Mouse (Mus musculus) myocyte (in vitro differentiated cells): Measurements from ENCODE around the gene Olfr1056. TPM values are rescaled to one million over a fixed set of nuclear protein-coding genes. Genes with fewer than 3 reads are reported as not detected.
"Not testable (repeated sequence)": the region's sequence is repeated elsewhere in the genome, so short reads cannot be mapped to it uniquely, and the experiment has no call there.

Experiments used
- H3K27me3 ChIP-seq: one replicate; pipeline ENCODE4 v1.6.1; 2011; ENCODE audit not compliant: control insufficient read depth, insufficient read depth, insufficient read length
- H3K36me3 ChIP-seq: one replicate; pipeline ENCODE4 v1.6.1; 2011; ENCODE audit not compliant: control insufficient read depth, insufficient read depth
- H3K4me2 ChIP-seq: one replicate; pipeline ENCODE4 v1.6.1; 2011; ENCODE audit warnings: low read depth, control low read depth
- H3K4me3 ChIP-seq: one replicate; pipeline ENCODE4 v1.5.1; 2011; ENCODE audit warnings: mild to moderate bottlenecking, control low read depth, moderate library complexity
- H3K79me2 ChIP-seq: one replicate; pipeline ENCODE4 v1.6.1; 2011; ENCODE audit not compliant: control insufficient read depth, insufficient read depth
- H3ac ChIP-seq: one replicate; pipeline ENCODE4 v1.6.1; 2011; ENCODE audit not compliant: control insufficient read depth, insufficient read length
- CEBPB ChIP-seq: IDR thresholded peaks from 2 replicates; pipeline ENCODE4 v1.6.1; 2011; ENCODE audit warnings: mild to moderate bottlenecking, moderate library complexity; ENCODE audit not compliant: poor library complexity, insufficient read depth, severe bottlenecking
- E2F4 ChIP-seq: IDR thresholded peaks from one replicate; pipeline ENCODE4 v1.6.1; 2011; ENCODE audit warnings: mild to moderate bottlenecking, control low read depth, moderate library complexity; ENCODE audit not compliant: insufficient read depth
- MAX ChIP-seq: IDR thresholded peaks from one replicate; pipeline ENCODE4 v1.6.1; 2011; ENCODE audit warnings: low read depth, mild to moderate bottlenecking, control low read depth
- MYOD1 ChIP-seq, 3 experiments: IDR thresholded peaks; one replicate each; pipeline ENCODE4 v1.6.1; 2011; ENCODE audit warnings: control low read depth in 2 of 3, low read depth in 2 of 3, mild to moderate bottlenecking in 2 of 3, moderate library complexity in 1 of 3; ENCODE audit not compliant: insufficient read length in 2 of 3, control insufficient read depth in 1 of 3
- MYOG ChIP-seq, 3 experiments: IDR thresholded peaks; one replicate each; pipeline ENCODE4 v1.6.1; 2011; ENCODE audit warnings: control low read depth in 2 of 3, low read depth in 2 of 3, mild to moderate bottlenecking in 2 of 3; ENCODE audit not compliant: insufficient read length in 2 of 3, control insufficient read depth in 1 of 3, insufficient read depth in 1 of 3
- POLR2A ChIP-seq: IDR thresholded peaks from one replicate; pipeline ENCODE4 v1.6.1; 2011; ENCODE audit warnings: low read depth, mild to moderate bottlenecking, control low read depth, moderate library complexity; ENCODE audit not compliant: insufficient read length
- POLR2AphosphoS2 ChIP-seq: IDR thresholded peaks from one replicate; pipeline ENCODE4 v1.6.1; 2011; ENCODE audit warnings: low read depth, control low read depth; ENCODE audit not compliant: insufficient read length
- REST ChIP-seq: IDR thresholded peaks from one replicate; pipeline ENCODE4 v1.6.1; 2011; ENCODE audit warnings: mild to moderate bottlenecking, control low read depth, moderate library complexity; ENCODE audit not compliant: insufficient read depth, insufficient read length
- SRF ChIP-seq: IDR thresholded peaks from one replicate; pipeline ENCODE4 v1.6.1; 2011; ENCODE audit warnings: low read depth; ENCODE audit not compliant: control insufficient read depth, insufficient read length
- TCF12 ChIP-seq: IDR thresholded peaks from one replicate; pipeline ENCODE4 v1.6.1; 2011; ENCODE audit warnings: mild to moderate bottlenecking, control low read depth; ENCODE audit not compliant: poor library complexity, insufficient read depth, severe bottlenecking
- TCF3 ChIP-seq: IDR thresholded peaks from one replicate; pipeline ENCODE4 v1.6.1; 2011; ENCODE audit warnings: low read depth, control low read depth; ENCODE audit not compliant: insufficient read length
- USF1 ChIP-seq: IDR thresholded peaks from one replicate; pipeline ENCODE4 v1.6.1; 2011; ENCODE audit warnings: low read depth, mild to moderate bottlenecking, control low read depth, moderate library complexity
- polyA plus RNA-seq: library from polyadenylated mRNA; unstranded; fragments of >200 nt; fragmentation: generic; extraction: Trizol; gene quantifications from one replicate; pipeline ENCODE4 v1.2.1, GENCODE M21; 2012; ENCODE audit warnings: missing spikeins

Olfr1056 gene
- polyA plus RNA-seq, result not detected

DNA sequence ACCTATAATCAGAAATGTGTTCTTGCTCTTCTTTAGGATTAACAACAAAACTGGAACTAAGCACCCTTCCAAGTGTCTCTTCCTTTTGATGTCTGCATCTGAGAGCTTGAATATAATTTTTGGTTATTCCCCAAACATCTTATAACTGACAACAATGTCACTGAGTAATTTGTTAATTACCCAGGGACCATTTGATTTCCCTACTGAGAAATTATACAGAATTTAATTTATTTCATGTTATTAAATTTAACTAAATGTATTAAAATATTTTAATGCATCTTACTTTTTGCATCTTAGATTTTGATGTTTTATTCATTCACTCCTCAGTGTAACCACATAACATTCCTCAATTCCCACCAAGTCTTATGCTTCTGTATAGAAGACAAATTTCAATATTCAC lies at the start of gene Olfr1056:
Olfr1056 (minus strand) TSS at position 101 of the 400 bp plus-strand sequence.
- no peaks in the 10 kb centered on the region for H3K27me3 ChIP-seq
- H3K4me3 ChIP-seq, result no peak within 1 kb of the TSS
- no peak within 1 kb of the TSS for H3ac ChIP-seq
- no peak within 1 kb of the TSS for H3K4me2 ChIP-seq
- no peaks in the 10 kb centered on the region for H3K36me3 ChIP-seq
- no peaks in the 10 kb centered on the region for H3K79me2 ChIP-seq
- TF ChIP-seq MYOG (IDR thresholded peaks at IDR 0.05; ENCODE audit: control insufficient read depth in 1 of 3, insufficient read depth in 1 of 3, insufficient read length in 2 of 3, low read depth in 2 of 3), result no peak
- TF ChIP-seq E2F4, result no peak
- no peak for TF ChIP-seq TCF12
- TF ChIP-seq USF1, result no peak
- no peak for TF ChIP-seq MYOD1 (IDR thresholded peaks at IDR 0.05; ENCODE audit: control insufficient read depth in 1 of 3, insufficient read length in 2 of 3, low read depth in 2 of 3)
- TF ChIP-seq REST, result no peak
- no peak for TF ChIP-seq POLR2AphosphoS2
- TF ChIP-seq CEBPB, result no peak
- no peak for TF ChIP-seq POLR2A
- no peak for TF ChIP-seq SRF
- TF ChIP-seq MAX, result no peak
- no peak for TF ChIP-seq TCF3

DNA sequence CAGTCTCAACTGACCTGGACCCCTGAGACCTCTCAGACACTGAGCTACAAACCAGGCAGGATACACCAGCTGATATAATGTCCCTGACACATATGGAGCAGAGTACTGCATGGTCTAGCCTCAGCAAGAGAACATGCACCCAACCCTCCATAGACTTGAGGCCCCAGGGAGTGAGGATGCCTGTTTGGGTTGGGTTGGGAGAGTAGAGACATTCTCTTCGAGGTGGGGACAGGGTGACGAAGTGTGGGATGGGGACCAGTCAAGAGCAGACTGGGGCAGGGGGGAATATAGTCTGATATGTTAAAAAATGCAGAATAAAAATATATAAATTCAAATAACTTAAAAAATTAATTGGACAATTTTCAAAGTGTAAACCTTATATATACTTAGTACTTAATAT lies 32.8 kb upstream of the Olfr1056 start:
- Histone ChIP-seq H3K27me3 (no peaks in the 10 kb centered on the region), H3K36me3 (no peaks in the 10 kb centered on the region), H3K4me2 (no peak overlapping the region), H3ac (no peak overlapping the region), H3K79me2 (no peaks in the 10 kb centered on the region), H3K4me3 (no peak overlapping the region)
- TF ChIP-seq MYOG (IDR thresholded peaks at IDR 0.05; ENCODE audit: control insufficient read depth in 1 of 3, insufficient read depth in 1 of 3, insufficient read length in 2 of 3, low read depth in 2 of 3), result no peak
- TF ChIP-seq REST, result no peak
- TF ChIP-seq MAX, result no peak
- no peak for TF ChIP-seq USF1
- no peak for TF ChIP-seq POLR2AphosphoS2
- TF ChIP-seq TCF12, result no peak
- no peak for TF ChIP-seq MYOD1 (IDR thresholded peaks at IDR 0.05; ENCODE audit: control insufficient read depth in 1 of 3, insufficient read length in 2 of 3, low read depth in 2 of 3)
- no peak for TF ChIP-seq CEBPB
- TF ChIP-seq TCF3, result no peak
- TF ChIP-seq E2F4, result no peak
- no peak for TF ChIP-seq SRF
- TF ChIP-seq POLR2A, result no peak

DNA sequence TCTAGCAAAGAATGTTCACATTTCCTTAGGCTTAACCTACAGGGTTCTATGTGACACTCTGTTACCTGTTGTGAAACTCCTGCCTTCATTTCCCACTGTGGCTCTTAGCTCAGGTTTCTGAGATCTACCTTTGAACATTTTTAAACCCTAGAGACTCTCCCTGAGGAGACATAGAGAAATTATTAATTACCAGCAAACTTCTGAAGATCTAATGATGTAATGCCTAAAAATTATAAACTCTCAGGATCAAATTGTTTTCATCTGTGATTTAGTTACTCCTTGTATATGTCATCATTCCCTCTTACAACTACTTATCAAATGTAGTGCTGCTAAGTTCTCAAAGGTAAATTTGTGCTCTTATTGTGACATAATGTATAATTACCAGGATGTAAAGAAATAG lies 26.2 kb upstream of the Olfr1056 start, which contains the start of gene Olfr1058:
Olfr1058 (minus strand) TSS at position 101 of the 400 bp plus-strand sequence.
- H3K4me3 ChIP-seq, H3ac ChIP-seq, H3K36me3 ChIP-seq, H3K79me2 ChIP-seq, H3K4me2 ChIP-seq, H3K27me3 ChIP-seq: not testable (repeated sequence)

DNA sequence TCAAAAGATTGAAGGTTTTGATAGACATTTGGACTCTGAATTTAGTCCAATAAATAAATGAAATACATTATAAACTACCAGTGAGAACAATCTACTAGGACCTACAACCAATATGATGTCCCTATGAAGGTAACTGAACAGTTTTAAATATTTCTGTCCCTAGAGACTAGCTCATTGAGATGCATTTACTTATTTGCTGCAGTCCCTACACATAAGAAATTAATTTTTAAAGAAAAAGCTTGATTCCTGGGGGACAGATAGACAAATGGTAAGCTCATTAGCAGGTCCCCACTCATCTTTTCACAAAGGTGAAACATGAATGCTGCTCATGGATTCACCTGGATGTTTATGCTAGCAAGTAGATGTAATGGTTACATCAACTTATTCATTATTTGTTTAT lies 16.0 kb upstream of the Olfr1056 start, which contains the start of gene Olfr1057:
Olfr1057 (minus strand) TSS at position 101 of the 400 bp plus-strand sequence.
- TF ChIP-seq USF1 (no peak), E2F4 (no peak), REST (no peak), MAX (no peak), POLR2A (no peak), CEBPB (no peak), MYOG (IDR thresholded peaks at IDR 0.05; ENCODE audit: control insufficient read depth in 1 of 3, insufficient read depth in 1 of 3, insufficient read length in 2 of 3, low read depth in 2 of 3) (no peak), TCF12 (no peak), MYOD1 (IDR thresholded peaks at IDR 0.05; ENCODE audit: control insufficient read depth in 1 of 3, insufficient read length in 2 of 3, low read depth in 2 of 3) (no peak), TCF3 (no peak), POLR2AphosphoS2 (no peak), SRF (no peak)
- H3K79me2 ChIP-seq, result no peaks in the 10 kb centered on the region
- H3K4me2 ChIP-seq, result no peak within 1 kb of the TSS
- H3K4me3 ChIP-seq, result no peak within 1 kb of the TSS
- H3K36me3 ChIP-seq, result no peaks in the 10 kb centered on the region
- H3K27me3 ChIP-seq, result no peaks in the 10 kb centered on the region
- H3ac ChIP-seq, result no peak within 1 kb of the TSS

DNA sequence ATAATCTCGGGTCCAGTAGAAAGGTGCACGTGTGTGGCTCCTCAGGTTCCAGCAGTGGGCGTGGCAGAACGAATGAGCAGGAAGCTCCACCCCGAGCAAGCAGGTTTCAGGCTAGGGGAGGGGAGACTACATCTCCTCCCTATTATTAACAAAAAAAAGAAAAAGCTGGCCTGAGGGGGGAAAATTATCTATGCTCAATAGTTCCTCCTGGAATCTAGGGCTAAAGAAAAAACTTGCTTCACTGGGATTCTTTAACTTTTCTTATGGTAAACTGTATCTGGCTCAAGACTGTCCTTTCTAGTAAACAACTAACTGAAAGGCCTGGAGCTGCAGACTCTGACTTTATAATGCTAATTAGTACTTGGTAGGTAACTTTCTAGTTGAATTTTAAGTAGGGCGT lies 4.1 kb upstream of the Olfr1056 start:
- H3K4me2 ChIP-seq, H3K36me3 ChIP-seq, H3K79me2 ChIP-seq, H3ac ChIP-seq, H3K27me3 ChIP-seq, H3K4me3 ChIP-seq: not testable (repeated sequence)

DNA sequence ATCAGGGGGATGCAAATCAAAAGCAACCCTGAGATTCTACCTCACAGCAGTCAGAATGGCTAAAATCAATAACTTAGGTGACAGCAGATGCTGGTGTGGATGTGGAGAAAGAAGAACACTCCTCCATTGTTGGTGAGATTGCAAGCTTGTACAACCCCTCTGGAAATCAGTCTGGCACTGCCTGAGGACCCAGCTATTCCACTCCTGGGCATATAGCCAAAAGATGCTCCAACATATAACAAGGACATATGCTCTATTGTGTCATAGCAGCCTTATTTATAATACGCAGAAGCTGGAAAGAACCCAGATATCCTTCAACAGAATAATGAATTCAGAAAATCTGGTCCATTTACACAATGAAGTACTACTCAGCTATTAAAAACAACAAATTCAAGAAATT lies 10.5 kb downstream of the Olfr1056 start:
- H3K4me2 ChIP-seq, H3ac ChIP-seq, H3K36me3 ChIP-seq, H3K27me3 ChIP-seq, H3K79me2 ChIP-seq, H3K4me3 ChIP-seq: not testable (repeated sequence)
